In the genomic region with DNA sequence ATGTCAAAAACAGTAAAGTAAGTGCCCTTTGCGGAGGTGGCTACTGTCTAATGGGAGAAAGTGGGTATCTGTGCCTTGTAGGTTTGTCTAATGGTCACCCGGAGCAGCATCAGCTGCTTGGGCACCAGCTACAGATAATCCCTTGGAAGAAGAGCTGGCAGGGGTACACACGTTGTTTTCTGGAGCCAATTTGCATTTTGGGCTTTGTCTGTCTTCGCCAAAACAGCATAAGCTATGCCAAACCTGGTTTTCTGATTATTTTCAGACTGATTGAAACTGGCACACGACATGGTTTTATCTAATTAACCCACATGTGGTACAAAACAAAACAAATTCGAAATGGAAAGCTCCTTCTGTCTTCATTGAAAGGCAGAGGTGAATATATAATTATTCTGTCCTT, we compare ENCODE assay signal across 15 mouse cellular contexts. TPM values are rescaled to one million over a fixed set of nuclear protein-coding genes. Genes with fewer than 3 reads are reported as not detected.
DNase-seq lines count a peak whose midpoint lies in the region; ATAC-seq lines count a peak whose summit lies in the region.
"Had no signal": no experiment of that assay in that cellular context is flagged by ENCODE, and none has a peak within 500 bp of the region (broad histone marks: within the 10 kb centered on the region; RNA-seq: fewer than 3 reads in every experiment).

No protein-coding gene starts in this region.

- peak; percentile 8 for DNase-seq in cerebellum, adult 11 months
- no peak for DNase-seq in cerebellum, adult 8-10 months
- peak; percentile 8 for DNase-seq in layer of hippocampus, adult 11-12 months (ENCODE audit: low spot score)
- no peak for DNase-seq in layer of hippocampus, postnatal 25 days (ENCODE audit: extremely low spot score in 1 of 2, low spot score in 1 of 2)
- DNase-seq in brain, adult 2 months (ENCODE audit: low read depth, low spot score) = peak; percentile 42
- DNase-seq in cerebellum, postnatal 25 days = peak; percentile 23 to 43
- DNase-seq: adrenal gland, adult 2 months; gastrocnemius, postnatal 14 days; heart, adult 2 months; lung, postnatal 10 days; thymus, postnatal 4 days had no signal

- ATAC-seq in CD4-positive, CD25-positive, alpha-beta regulatory T cell, adult 4 months = no peak
- ATAC-seq in megakaryocyte progenitor cell, adult 5-6 weeks (replicated peaks; ENCODE audit: poor library complexity) = no peak
- ATAC-seq: intestine, embryonic 15.5 days had no signal

RNA-seq across cellular contexts. Expression of gene Dnajc15, which starts 7.7 kb away (rescaled TPM):
- total RNA-seq in layer of hippocampus, postnatal 25 days (2021) = 10 to 100 TPM; 59.7 to 68.5 TPM
- 100 to 1,000 TPM in 1 of 2 experiments, 10 to 100 TPM in 1; 76.0 to 120 TPM for polyA plus RNA-seq in CD4-positive, CD25-positive, alpha-beta regulatory T cell, adult 4 months (2017; shearing (Covaris generic))
- 77.4 and 101 TPM in 2 replicates for total RNA-seq in megakaryocyte progenitor cell, adult 5-6 weeks (2015)
- total RNA-seq in megakaryocyte progenitor cell, adult 5-6 weeks (2017) = 66.5 and 77.4 TPM in 2 replicates
- total RNA-seq: MEL had no signal

RNA-seq across cellular contexts. Expression of gene Epsti1, which starts 21.4 kb away (rescaled TPM):
- total RNA-seq in layer of hippocampus, postnatal 25 days (2021) = under 1 TPM in 1 of 2 experiments, not detected in 1; 0.38 TPM
- 100 to 1,000 TPM in 1 of 2 experiments, 10 to 100 TPM in 1; 97.6 to 108 TPM for polyA plus RNA-seq in CD4-positive, CD25-positive, alpha-beta regulatory T cell, adult 4 months (2017; shearing (Covaris generic))
- 11.1 and 13.2 TPM in 2 replicates for total RNA-seq in megakaryocyte progenitor cell, adult 5-6 weeks (2015)
- total RNA-seq in megakaryocyte progenitor cell, adult 5-6 weeks (2017) = 29.6 and 36.9 TPM in 2 replicates
- total RNA-seq: MEL had no signal

Comparison
In these comparisons a context has a peak if more than half of its experiments do, and no peak if none do; other contexts are left out.
1. DNase-seq: peak in cerebellum, adult 11 months (single experiment), layer of hippocampus, adult 11-12 months (single experiment), brain, adult 2 months (single experiment) and cerebellum, postnatal 25 days (2 of 2); none in cerebellum, adult 8-10 months (single experiment) and layer of hippocampus, postnatal 25 days (0 of 2).
2. RNA of gene Epsti1, which starts 21.4 kb away (total RNA-seq): 11.1 to 36.9 TPM in megakaryocyte progenitor cell, adult 5-6 weeks; 0.38 TPM in layer of hippocampus, postnatal 25 days; every median in the first group is over 4 times any median in the second.